Mouse (Mus musculus): ENCODE data around the gene Naa35. TPM values are rescaled to one million over a fixed set of nuclear protein-coding genes. Genes with fewer than 3 reads are reported as not detected.

Gene Naa35
- polyA plus RNA-seq, 1 experiment from 2014 or later = 70.6 TPM

GRCm38 (mm10) chr13:59661387-59661786 lies 76.3 kb downstream of the Naa35 start:
- WGBS = 82% methylated on average over 8 of the region's 8 CpGs
- Histone ChIP-seq H3K27me3 (replicated peaks) (no peaks in the 10 kb centered on the region), H3K4me3 (replicated peaks) (no peak overlapping the region), H3K4me1 (replicated peaks) (no peaks in the 10 kb centered on the region; the same call in 1 of the 2 replicates), H3K4me2 (replicated peaks) (no peak overlapping the region), H3K27ac (no peak overlapping the region), H3K36me3 (peaks cover 19% of the 10 kb centered on the region; the same call in 1 of the 2 replicates), H3K9ac (no peak overlapping the region), H3K9me3 (no peaks in the 10 kb centered on the region)
- ATAC-seq = no peak

DNA sequence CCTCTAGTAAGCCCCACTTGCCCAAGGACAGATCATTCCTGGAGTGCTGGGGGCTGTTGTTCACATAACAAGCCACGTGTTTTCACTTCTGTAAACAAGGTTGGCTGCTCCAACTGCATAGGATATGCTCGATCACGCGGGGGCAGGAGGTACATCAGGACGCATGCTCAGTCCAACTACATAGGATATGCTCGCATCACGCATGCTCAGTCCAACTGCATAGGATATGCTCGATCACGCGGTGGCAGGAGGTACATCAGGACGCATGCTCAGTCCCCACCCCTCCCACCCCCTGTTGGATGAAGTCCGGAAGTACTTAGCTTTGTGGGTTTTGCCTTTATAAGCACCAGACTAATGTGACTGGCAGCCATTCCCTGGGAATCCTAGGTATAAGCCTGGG lies 76.9 kb downstream of the Naa35 start:
- no peaks in the 10 kb centered on the region for H3K4me1 ChIP-seq (replicated peaks)
- peaks cover 19% of the 10 kb centered on the region; the same call in 1 of the 2 replicates for H3K36me3 ChIP-seq
- no peak overlapping the region for H3K4me3 ChIP-seq (replicated peaks)
- no peaks in the 10 kb centered on the region for H3K9me3 ChIP-seq
- H3K9ac ChIP-seq = no peak overlapping the region
- ATAC-seq = no peak
- no peaks in the 10 kb centered on the region for H3K27me3 ChIP-seq (replicated peaks)
- WGBS = 95% methylated on average over 12 of the region's 12 CpGs
- H3K27ac ChIP-seq = no peak overlapping the region
- no peak overlapping the region for H3K4me2 ChIP-seq (replicated peaks)

DNA sequence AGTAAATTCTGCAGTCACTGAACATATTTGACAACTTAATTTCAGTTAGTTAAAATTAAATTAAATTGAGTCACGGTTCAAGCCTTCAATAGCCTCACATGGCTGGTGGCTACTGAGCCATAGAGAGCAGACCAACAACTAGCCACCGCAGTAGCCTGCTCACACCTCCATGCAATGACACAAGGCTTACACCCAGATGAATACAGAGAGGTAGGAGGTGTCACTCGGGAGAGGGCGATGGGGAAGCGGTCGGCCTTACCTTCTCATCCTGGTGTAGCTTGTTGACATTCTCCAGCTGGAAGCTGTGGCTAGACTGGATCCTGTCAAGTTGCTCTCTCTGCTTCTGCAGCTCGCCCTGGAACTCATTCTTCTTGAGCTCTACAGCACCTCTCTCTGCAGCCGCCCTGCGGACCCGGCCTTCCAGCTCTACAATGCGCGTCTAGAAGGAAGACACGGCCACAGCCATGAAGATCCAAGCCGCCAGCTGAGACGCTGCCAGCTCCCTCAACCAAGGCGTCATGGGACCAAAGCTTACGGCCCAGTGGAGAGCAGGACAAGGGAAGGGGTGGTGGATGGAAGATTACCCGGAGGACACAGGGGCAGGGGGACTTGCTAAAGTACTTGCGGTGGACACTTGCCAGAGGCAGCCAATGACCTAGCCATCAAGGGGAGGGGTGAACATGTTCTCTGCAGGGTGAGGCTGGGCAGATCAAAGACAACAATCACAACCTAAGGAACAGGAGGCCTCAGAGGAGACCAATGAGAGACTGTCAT lies 79.1 kb downstream of the Naa35 start:
- Histone ChIP-seq H3K36me3 (peaks cover 16% of the 10 kb centered on the region; the same call in 1 of the 2 replicates), H3K27ac (no peak overlapping the region), H3K4me3 (replicated peaks) (no peak overlapping the region), H3K4me2 (replicated peaks) (no peak overlapping the region), H3K9ac (no peak overlapping the region), H3K9me3 (no peaks in the 10 kb centered on the region), H3K27me3 (replicated peaks) (no peaks in the 10 kb centered on the region), H3K4me1 (replicated peaks) (peaks cover 5% of the 10 kb centered on the region)
- no peak for ATAC-seq
- 86% methylated on average over 19 of the region's 19 CpGs for WGBS

DNA sequence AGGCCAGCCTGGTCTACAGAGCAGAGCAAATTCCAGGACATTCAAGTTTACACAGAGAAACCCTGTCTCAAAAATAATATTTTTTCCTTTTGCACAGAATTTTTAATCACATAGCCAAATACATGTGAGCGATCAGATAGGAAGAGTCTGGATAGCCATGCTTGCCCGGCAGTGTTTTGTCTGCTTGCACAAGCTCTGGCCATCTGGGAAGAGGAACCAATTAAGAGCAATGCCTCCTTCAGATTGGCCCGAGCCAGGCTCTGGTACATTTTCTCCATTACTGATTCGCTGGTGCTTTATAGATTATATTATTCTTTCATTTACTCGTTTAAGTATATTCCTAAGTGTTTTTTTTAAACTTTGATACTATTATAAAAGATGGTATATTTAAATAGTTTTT lies 82.7 kb downstream of the Naa35 start:
- WGBS = 67% methylated on average over 5 of the region's 5 CpGs
- Histone ChIP-seq H3K27ac (peak overlapping the region; percentile 70; the same call in 1 of the 2 replicates), H3K9ac (no peak overlapping the region), H3K4me3 (replicated peaks) (no peak overlapping the region), H3K4me2 (replicated peaks) (no peak overlapping the region), H3K27me3 (replicated peaks) (no peaks in the 10 kb centered on the region), H3K4me1 (replicated peaks) (peaks cover 5% of the 10 kb centered on the region), H3K36me3 (peaks cover 4% of the 10 kb centered on the region; the same call in 1 of the 2 replicates), H3K9me3 (no peaks in the 10 kb centered on the region)
- ATAC-seq = no peak

DNA sequence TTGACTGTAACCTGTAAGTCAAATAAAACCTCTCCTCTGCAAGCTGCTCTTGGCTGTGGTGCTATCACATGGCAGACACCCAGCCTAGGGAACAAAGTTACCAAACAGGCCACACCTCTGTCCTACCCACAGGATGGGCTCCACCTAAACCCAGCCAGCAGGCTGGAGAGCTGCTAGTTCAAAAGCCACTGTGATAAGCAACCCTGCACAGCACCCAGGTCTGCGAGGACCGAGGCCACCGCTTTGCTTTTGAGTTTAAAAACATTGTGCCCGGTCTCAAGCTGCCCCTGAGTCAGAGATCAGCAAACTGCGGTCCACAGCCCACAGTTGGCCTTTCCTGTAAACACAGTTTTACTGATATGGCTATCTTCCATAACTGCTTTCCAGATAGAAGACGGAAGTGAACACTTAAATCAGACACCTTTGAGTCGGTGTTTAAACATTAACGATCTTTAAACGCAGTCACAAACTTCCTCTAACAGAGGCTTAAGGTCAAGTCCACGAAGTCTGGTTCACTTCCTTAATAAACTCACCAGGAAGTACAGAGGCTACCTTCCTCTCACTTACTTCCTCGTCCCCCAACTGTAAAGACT lies 83.5 kb downstream of the Naa35 start:
- Histone ChIP-seq H3K9ac (peak overlapping the region; percentile 10; the same call in 1 of the 2 replicates), H3K4me1 (replicated peaks) (peaks cover 5% of the 10 kb centered on the region), H3K9me3 (no peaks in the 10 kb centered on the region), H3K27ac (peak overlapping the region; percentile 91), H3K27me3 (replicated peaks) (no peaks in the 10 kb centered on the region), H3K4me2 (replicated peaks) (peak overlapping the region; percentile 43), H3K4me3 (replicated peaks) (no peak overlapping the region), H3K36me3 (no peaks in the 10 kb centered on the region)
- ATAC-seq = peak; percentile 95
- 20% methylated on average over 11 of the region's 11 CpGs for WGBS

- WGBS = 77% methylated on average over 10 of the region's 10 CpGs
- no peak overlapping the region for H3K4me2 ChIP-seq (replicated peaks)
- ATAC-seq = no peak
- H3K4me1 ChIP-seq (replicated peaks) = peaks cover 11% of the 10 kb centered on the region
- no peaks in the 10 kb centered on the region for H3K27me3 ChIP-seq (replicated peaks)
- H3K27ac ChIP-seq = no peak overlapping the region
- H3K9me3 ChIP-seq = no peaks in the 10 kb centered on the region
- H3K4me3 ChIP-seq (replicated peaks) = no peak overlapping the region
- H3K36me3 ChIP-seq = no peaks in the 10 kb centered on the region
- no peak overlapping the region for H3K9ac ChIP-seq
These were observed 84.9 kb downstream of the Naa35 start for GRCm38 (mm10) chr13:59669946-59670345.

DNA sequence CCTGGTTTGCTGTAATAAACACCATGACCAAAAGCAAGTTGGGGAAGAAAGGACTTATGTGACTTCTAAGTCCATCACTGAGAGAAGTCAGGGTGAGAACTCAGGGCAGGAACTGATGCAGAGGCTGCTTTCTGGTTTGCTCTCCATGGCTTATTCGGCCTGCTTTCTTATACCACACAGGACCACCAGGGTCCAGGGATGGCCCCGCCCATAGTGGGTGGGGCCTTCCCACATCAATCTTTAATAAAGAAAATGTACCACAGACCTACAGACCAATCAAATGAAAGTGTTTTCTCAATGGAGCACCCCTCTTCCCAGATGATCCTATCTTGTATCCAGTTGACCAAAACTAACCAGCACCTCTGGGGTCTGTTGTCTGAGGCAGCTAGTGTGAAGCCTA lies 86.5 kb downstream of the Naa35 start:
- no peak overlapping the region for H3K9ac ChIP-seq
- ATAC-seq = no peak
- WGBS = 77% methylated on average over 2 of the region's 2 CpGs

GRCm38 (mm10) chr13:59672248-59672647 lies 87.2 kb downstream of the Naa35 start:
- H3K4me2 ChIP-seq (replicated peaks) = no peak overlapping the region
- H3K27ac ChIP-seq = no peak overlapping the region
- no peak overlapping the region for H3K9ac ChIP-seq
- H3K9me3 ChIP-seq = no peaks in the 10 kb centered on the region
- H3K36me3 ChIP-seq = no peaks in the 10 kb centered on the region
- H3K4me1 ChIP-seq (replicated peaks) = peaks cover 11% of the 10 kb centered on the region
- no peaks in the 10 kb centered on the region for H3K27me3 ChIP-seq (replicated peaks)
- no peak overlapping the region for H3K4me3 ChIP-seq (replicated peaks)
- WGBS = 69% methylated on average over 6 of the region's 6 CpGs
- no peak for ATAC-seq

More for the DNA sequence above, 86.5 kb downstream of the Naa35 start:
- Histone ChIP-seq H3K9me3 (no peaks in the 10 kb centered on the region), H3K27ac (no peak overlapping the region), H3K4me3 (replicated peaks) (no peak overlapping the region), H3K4me2 (replicated peaks) (no peak overlapping the region), H3K27me3 (replicated peaks) (no peaks in the 10 kb centered on the region), H3K4me1 (replicated peaks) (peaks cover 11% of the 10 kb centered on the region), H3K36me3 (no peaks in the 10 kb centered on the region)

DNA sequence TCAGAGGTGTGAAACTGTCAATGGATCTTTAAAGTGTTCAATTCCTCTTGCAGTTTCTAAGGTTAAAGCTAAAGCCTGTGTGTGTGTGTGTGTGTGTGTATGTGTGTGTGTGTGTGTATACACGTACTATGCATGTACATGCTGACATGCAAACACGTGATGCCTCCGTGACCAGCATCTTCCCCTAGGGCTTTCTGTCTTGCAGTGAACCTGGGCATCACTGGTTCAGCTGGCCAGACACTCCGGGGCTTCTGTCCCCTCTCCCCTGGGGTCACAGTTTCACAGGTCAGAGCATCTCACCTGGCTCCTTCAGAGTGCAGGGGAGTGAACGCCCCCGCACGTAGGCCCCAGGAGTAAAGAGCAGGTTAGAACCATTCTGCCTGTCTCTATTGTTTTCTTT lies 88.5 kb downstream of the Naa35 start:
- no peak overlapping the region for H3K9ac ChIP-seq
- H3K4me1 ChIP-seq (replicated peaks) = peaks cover 7% of the 10 kb centered on the region
- no peak overlapping the region for H3K27ac ChIP-seq
- no peak overlapping the region for H3K4me3 ChIP-seq (replicated peaks)
- H3K36me3 ChIP-seq = no peaks in the 10 kb centered on the region
- H3K9me3 ChIP-seq = no peaks in the 10 kb centered on the region
- H3K27me3 ChIP-seq (replicated peaks) = no peaks in the 10 kb centered on the region
- no peak for ATAC-seq
- WGBS = 65% methylated on average over 7 of the region's 7 CpGs
- H3K4me2 ChIP-seq (replicated peaks) = peak overlapping the region; percentile 65

DNA sequence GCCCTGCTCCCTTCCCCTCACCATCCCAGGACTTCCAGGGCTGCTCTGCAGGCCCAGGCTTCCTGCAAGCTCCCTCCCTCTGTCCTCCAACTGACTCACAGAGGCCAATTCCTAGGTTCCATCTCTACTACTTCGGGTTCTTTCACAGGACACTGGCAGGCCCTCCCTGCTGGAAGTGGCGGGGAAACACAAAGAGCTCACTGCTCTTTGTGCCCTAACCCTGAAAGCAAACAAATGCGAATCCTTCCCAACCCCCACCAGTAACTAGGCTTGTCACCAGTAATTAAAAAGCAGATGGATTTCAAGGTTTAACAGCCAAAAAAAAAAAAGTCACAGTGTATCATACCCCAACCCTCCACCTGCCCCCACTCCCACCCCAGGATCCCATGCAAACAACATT lies 89.2 kb downstream of the Naa35 start:
- peak overlapping the region; percentile 44; the same call in 1 of the 2 replicates for H3K27ac ChIP-seq
- H3K36me3 ChIP-seq = no peaks in the 10 kb centered on the region
- 17% methylated on average over 3 of the region's 3 CpGs for whole genome bisulfite sequencing
- no peaks in the 10 kb centered on the region for H3K9me3 ChIP-seq
- ATAC-seq = 0 out of 2 replicates have a peak, but pooled peaks have one; percentile 13
- H3K4me1 ChIP-seq (replicated peaks) = peaks cover 6% of the 10 kb centered on the region
- H3K9ac ChIP-seq = peak overlapping the region; percentile 26; the same call in 1 of the 2 replicates
- peak overlapping the region; percentile 78 for H3K4me3 ChIP-seq (replicated peaks)
- H3K4me2 ChIP-seq (replicated peaks) = peak overlapping the region; percentile 65
- no peaks in the 10 kb centered on the region for H3K27me3 ChIP-seq (replicated peaks)

- peak overlapping the region; percentile 65 for H3K4me2 ChIP-seq (replicated peaks)
- peak overlapping the region; percentile 76 for H3K9ac ChIP-seq
- no peaks in the 10 kb centered on the region for H3K27me3 ChIP-seq (replicated peaks)
- H3K4me1 ChIP-seq (replicated peaks) = peaks cover 6% of the 10 kb centered on the region
- no peaks in the 10 kb centered on the region for H3K36me3 ChIP-seq
- no peaks in the 10 kb centered on the region for H3K9me3 ChIP-seq
- peak; percentile 29; the same call in 1 of the 2 replicates for ATAC-seq
- peak overlapping the region; percentile 78 for H3K4me3 ChIP-seq (replicated peaks)
- H3K27ac ChIP-seq = peak overlapping the region; percentile 83
- WGBS = 1% methylated on average over 13 of the region's 13 CpGs
These were observed 89.7 kb downstream of the Naa35 start for GRCm38 (mm10) chr13:59674761-59675150.

DNA sequence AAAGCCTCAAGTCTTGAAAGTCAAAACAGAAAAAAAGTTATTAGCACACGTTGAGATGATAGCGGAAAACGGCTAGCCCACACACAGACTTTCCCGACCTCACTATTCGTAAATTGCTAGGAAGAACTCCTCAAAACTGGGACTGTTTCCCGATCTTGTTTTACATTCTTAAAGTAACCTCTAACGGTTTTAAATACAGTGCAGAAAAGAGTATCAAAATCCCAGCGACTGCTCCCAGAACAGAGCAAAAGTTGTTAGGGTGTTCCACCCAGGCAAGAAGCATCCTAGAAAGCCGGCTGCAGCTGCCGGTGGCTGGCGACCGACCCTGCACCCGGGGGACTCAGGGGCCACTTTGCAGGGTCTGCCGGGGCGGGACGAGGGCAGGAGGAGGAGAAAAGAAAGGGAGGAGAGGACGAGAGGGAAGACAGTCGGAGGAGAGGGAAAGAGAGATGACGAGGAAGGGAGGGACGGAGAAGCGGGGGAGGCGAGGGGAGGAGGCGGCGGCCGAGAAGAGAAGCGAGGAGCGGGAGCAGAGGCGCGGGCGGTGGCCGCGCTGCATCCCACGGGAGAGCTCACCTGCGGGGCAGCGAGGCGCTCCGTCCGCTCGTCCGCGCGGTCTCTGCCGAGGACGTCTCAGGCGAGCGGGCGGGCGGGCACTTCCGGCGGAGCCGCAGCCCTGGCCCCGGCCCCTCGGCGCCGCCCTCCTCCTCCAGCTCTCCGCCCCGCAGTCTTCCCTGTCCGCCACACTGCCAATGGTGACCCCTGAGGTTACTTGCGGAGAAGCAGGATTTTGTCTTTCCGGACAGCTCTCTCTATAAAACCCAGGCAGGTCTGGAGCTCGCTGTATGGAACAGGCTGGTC lies 90.3 kb downstream of the Naa35 start, which contains the start of gene Golm1:
Gene Golm1 (minus strand): TSS at position 661 of the 861 bp plus-strand sequence.
- peak; percentile 91 for ATAC-seq
- peak within 1 kb of the TSS; percentile 65 for H3K4me2 ChIP-seq (replicated peaks)
- H3K9me3 ChIP-seq = no peaks in the 10 kb centered on the region
- WGBS = 1% methylated on average over 47 of the region's 61 CpGs
- peak within 1 kb of the TSS; percentile 76 for H3K9ac ChIP-seq
- peaks cover 6% of the 10 kb centered on the region for H3K4me1 ChIP-seq (replicated peaks)
- peak within 1 kb of the TSS; percentile 83 for H3K27ac ChIP-seq
- peak within 1 kb of the TSS; percentile 78 for H3K4me3 ChIP-seq (replicated peaks)
- no peaks in the 10 kb centered on the region for H3K36me3 ChIP-seq
- H3K27me3 ChIP-seq (replicated peaks) = no peaks in the 10 kb centered on the region
